Mouse (Mus musculus) right cerebral cortex, adult 18-20 months (tissue): ENCODE data around the gene Npepl1.
A peak's percentile ranks its signal among the peaks of the same experiment; 100 is the strongest.

Experiments used
- DNase-seq: peaks from one replicate; pipeline ENCODE4 v3.0.0; 2022; ENCODE audit warnings: mixed read lengths

Npepl1 gene

DNA sequence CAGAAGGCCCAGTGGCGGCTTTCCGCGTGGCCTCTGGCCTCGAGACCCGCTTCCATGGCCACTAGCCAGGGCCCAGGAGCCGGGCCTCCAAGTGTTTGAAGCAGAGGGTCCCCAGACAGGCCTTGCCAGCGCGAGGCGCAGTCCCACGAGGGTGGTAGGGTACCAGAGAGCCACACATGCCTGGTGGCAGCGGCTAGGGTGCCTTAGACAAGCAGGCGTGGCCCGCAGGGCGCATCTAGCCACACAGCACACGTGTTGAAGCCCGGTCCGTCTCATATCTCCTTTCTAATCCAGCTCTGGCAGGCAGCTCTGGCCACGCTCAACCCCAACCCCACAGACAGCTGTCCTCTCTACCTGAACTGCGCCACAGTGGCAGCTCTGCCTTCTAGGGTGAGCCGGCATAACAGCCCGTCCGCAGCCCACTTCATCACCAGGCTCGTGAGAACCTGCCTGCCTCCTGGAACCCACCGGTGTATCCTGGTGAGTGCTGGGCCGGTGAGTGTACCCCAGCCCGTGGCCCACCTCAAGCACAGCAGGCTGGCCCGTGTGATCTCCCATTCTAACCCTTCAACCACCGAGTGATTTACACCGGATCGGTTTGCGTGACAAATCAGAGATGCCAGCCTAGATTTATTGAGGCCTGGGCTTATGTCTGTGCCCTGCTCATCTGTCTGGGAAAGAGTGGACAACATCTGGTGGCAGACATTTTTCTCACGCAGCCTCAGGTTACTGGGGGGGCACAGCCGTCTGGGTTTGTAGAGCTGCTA, 817 bp downstream of the Npepl1 start:
- DNase-seq, result no peak

DNA sequence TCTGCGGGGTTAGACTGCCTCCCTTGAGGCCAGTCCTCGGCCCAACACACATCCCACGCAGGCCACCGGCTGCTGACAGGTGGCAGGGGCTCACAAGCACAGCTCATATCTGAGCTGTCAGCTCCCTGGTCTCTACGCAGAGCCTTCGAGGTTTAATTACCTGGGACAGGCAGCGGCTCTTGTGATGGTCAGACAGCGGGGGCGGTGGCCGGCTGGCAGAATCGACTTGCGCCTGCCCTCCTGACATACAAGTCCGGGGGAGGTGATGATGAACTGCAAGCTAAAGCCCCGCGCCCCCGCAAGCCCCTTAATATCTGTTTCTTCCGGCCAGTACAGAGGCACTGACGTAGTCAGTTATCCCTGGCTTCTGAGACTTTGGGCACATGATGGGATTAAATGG, 2.8 kb downstream of the Npepl1 start:
- no peak for DNase-seq

DNA sequence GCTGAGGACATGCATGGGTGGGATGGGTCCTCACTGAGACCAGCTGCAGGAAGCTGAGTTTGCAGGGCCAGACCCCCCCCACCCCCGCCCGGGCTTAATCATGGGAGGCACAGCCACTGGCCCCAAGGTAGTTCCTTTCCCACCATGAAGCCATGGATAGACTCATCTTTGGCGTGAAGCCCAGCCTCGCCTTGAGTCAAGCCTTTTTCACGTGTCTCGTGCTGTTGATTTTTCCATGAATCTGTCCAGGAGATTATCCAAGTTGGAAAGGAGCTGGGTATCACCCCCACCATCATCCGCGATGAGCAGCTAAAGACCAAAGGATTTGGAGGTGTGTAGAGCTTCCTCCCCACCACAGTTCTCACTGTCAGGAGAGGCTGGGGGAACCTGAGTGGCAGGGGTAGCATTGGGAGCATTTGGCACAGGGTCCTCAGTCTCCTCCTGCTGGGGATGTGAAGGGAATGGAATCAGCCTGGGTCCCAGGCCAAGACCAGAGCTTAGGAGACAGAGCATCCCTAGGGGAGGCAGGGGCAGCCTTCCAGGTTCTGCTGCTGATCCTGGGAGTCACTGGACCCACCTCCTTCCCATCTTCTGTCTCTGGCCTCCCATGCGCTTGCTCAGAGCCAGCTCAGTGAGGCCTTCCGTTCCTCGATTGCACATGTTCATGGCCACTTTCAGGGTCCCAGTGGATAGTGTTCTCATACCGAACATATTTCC, 4.2 kb downstream of the Npepl1 start:
- no peak for DNase-seq

DNA sequence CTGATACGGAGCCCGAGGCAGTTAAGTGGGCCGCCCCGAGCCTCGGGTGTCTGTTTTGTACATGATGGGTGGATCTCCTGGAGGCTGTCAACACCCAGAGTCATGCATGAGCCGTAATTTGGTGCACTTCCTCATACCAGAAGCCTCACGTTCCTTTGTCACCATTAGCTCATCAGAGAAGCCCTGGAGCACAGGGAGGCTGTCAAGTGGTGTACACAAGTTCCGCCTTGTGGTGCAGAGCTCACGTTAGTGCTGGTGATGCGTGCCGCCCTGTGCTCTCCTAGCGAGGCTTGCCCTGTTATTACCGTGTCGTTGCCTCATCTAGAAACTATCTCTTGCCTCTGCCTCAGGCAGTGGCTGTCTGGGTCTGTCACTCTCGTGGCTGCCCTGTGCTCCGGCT, 6.8 kb downstream of the Npepl1 start:
- no peak for DNase-seq

DNA sequence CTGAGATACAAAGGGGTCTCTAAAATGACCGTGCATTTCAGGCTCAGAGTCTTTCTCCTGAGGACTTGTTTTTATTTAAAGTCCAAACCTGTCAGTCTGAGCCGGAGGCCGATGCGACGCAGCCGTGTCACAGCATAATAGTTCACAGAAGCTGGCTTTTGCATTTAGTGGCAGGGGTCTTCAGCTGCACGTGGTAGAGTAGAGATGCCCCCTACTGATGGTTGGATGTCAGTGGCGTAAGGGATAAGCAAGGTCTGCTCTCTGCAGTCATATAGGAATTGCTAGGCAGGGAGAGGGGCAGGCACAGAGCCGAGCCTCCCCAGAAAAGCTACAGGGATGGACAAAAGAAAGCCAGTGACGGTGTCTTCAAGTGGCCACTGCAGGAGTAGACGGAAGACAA, 8.0 kb downstream of the Npepl1 start:
- no peak for DNase-seq

DNA sequence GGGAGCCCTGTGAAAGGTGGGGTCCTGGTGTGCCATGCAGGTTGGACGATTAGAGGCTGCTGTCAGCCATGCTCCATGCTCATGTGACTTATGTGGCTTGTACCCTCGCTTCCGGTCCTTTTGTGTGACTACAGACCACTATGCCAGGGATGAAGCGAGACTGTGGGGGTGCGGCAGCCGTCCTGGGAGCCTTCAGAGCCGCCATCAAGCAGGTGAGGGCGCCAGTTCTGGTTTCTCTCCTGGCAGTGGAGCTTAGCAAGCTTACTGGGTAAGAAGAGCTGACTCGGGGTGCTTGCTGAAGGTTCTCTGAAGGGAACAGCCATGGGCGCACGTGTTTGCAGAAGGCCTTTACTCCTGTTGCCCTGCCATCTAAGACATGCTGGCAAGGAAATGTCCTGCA, 9.1 kb downstream of the Npepl1 start:
- DNase-seq, result no peak

DNA sequence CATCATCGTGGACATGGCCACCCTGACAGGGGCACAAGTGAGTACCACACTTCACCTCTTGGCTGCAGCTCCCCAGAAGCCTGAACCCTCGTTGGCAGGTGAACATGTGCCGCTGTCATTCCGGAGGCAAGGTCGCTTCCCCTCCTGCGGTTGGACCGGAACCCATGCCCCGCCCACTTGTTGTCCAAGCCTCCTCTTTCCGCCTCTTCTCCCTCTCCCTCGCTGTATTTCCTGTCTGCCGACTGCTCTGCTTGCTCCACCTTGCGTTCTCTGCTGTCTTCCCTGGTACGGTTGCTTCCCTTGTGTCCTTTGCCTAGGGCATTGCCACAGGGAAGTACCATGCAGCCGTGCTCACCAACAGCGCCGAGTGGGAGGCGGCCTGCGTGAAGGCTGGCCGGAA, 10.5 kb downstream of the Npepl1 start:
- no peak for DNase-seq

DNA sequence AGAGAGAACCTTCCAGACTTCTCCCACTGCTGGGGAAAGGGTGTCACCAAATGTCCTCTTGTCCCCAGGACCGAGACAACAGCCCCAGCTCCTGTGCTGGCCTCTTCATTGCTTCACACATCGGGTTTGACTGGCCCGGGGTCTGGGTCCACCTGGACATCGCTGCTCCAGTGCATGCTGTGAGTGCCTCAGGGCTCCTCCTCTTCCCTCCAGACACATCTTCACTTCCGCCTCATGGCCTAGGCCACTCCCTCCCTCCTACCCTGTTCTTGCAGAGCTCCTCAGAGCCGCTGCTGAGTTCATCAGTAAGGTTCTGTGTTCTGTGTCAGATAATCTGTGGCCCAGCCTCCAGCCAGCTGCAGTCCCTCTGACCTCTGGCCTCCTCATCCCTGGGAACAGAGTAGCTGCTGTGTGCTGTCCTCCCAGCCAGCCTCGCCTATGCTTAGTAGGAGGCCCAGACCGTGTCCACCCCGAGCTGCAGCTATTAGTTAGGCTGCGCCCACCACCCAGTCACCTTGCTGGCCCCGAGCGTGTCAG, 11.3 kb downstream of the Npepl1 start:
- no peak for DNase-seq

DNA sequence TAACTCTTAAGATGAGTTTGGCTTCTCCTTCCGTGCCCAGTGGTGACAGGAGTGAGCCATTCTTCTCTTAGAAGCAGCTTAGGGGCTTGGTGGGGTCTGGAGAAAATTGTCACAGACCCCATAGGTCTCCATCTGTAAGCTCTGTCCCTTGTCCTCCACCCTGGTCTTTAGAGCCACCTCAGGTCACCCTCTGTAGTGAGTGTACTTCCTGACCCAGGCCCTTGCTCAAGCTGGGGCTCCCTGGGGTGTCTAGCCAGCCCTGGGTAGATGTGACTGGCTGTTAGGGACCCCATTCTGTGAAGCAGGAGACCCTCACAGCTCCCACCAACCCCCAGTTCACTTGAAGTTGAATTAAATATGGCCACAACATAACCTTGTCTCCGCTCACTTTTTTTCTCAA, 12.2 kb downstream of the Npepl1 start:
- DNase-seq, result no peak

DNA sequence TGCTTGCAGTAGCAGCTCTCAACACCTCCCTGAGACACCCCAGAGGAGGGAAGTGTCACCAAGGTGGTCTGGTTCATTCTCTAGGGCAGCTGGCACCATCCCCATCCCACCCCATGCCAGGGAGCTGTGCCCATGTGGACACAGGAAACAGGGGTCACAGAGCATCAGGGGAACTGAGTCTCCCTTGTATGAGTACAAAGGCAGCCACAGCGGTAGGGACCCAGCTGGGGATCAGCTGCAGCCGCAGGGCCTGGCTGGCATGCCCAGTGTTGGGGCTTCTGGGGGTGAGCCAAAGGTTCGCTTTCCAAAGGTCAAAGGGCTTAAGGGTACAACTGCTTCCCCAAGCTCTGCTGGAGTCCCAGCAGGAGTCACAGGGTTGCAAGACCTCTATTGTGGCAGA, 13.6 kb downstream of the Npepl1 start:
- no peak for DNase-seq

DNA sequence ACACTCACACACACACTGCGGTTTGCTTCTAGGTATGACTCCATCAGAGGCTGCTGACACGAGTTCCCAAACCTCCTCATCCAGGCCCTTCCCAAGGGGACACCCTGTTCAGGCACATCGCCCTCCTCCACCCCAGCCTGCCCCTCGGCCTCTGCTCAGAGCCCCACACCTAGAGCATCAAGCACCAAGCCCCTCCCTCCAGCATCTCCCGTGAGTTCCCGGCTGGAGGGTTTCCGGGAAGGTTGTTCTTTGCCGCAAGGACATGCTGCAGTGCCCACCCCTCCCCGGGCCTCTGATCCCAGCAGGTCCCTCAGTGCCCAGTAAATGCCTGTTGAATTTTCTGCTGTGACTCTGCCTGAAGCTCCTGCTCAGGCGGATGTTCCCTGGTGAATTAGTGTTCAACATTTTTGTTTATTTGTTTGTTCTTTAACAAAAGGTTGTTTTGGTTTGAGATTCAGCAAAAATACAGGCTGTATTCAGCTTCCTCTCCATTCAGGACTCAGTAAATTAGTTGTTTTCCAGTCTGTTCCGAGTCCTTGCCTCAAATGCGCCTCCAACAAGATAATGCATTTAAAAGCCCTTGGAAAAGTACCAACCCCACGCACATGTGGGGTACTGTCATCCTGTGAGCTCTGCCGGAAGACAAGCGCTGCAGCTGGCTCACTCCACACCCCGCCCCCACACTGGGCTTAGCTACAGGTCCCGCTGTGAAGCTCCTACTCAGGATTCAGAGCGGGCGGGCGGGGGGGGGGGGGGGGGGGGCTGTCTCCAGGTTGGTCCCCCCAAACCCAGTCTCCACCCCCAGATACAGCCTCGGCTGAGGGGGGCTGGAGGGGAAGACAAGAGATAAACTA, 16.6 kb downstream of the Npepl1 start:
- peak; percentile 90 for DNase-seq

DNA sequence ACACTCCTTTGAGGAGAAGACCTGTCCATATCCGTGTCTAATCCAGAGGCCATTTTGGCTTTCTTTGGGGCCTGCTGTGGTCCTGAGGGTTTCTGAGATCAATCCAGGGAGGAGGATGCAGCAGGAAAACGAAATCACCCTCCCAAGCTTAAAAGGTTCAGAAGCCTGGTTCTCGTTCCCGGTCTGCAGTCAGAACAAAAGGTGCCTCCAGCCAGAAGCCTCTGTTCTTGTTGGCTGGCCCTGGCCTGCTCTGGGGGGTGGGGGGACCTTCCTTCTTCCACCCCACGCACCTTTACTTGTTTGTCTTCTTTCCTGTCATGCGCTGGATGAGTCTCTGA, 17.2 kb downstream of the Npepl1 start:
- no peak for DNase-seq

DNA sequence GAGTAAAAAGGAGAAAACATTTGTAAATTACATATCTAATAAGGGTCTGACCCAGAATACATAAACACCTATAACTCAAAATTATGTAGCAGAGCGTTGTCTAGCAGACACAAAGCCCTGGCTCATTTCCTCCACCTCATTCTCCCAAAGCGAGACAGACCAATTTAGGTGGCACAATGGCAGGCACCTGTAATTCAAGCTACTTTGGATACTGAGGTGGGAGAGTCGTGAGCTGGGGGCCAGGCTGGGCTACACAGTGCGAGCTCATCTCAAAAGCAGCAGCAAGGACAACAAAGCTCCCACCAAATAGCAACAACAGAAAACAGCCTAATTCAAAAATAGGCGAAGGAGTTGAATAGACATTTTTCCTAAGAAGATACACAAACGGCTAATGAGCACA, 18.8 kb downstream of the Npepl1 start:
- DNase-seq, result no peak

DNA sequence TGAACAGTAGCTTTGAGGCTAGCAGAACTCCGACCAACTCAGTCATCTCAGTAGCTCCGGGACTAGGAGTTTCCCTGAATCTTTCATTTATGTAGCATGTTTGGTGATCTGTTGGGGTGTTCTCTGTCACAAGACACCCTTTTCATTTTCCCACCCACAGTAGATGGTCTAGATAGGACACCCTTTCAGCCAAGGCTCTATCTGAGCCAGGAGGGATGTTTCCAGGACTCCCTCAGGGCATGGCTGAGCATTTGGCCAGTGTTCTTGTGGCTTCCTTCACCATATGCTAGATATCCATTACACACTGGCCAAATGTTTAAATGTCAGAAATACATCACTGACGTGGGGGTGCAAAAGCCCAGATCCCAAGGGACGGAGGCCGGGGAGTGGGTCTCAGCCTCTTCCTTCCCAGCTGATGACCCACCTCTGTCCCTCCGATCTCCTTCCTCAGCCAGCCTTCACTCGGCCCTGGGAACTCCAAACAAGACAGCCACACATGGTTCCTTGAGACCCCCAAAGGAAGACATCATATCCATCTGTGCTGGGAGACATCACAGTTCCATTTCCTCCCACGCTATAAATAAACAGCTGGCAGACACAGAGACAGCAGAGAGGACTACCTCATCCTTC, 20.4 kb downstream of the Npepl1 start:
- DNase-seq, result no peak

DNA sequence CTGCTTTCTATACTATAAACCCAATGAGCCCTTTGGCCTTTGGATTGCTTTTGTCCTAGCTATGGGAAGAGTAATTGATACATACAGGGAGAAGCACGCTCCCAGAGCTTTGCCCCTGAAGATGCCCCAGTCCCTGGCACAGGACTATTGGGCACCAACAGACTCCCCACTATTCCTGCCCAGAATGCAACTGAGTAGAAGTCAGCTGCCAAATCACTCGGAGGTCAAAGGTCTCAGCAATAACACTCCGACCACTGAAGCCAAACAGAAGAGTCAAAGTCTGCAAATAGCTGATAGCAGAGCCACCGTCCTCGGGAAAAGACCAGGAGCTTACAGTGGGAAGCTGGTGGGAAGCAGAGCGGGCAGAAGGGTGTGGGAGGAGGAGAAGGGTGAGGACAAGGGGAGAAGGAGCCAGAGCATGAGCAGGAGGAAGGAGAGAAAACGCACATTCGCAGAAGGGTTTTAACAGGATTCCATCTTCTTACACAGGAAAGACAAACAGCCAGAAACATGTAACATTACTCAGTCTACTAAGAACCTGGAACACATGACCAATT, 22.3 kb downstream of the Npepl1 start:
- DNase-seq, result no peak

DNA sequence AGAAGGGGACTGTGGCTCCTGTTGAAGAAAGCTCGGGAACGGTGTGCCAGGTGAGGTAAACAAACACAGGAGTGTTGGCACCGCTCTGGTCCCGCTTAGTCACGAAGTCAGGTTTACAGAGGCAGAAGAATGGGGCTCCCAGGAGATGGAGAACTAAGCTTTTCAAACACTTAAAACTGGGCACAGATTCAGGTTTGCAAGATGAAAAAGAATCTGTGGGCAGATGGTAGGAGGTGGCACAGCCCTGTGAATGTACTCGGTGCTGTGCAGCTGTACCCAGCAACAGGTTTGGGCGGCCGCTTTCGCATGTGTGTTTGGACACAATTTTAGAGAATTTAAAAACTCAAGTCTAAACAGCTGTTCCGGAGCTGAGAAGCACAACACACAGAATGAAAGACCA, 48.9 kb downstream of the Npepl1 start:
- peak; percentile 79 for DNase-seq

DNA sequence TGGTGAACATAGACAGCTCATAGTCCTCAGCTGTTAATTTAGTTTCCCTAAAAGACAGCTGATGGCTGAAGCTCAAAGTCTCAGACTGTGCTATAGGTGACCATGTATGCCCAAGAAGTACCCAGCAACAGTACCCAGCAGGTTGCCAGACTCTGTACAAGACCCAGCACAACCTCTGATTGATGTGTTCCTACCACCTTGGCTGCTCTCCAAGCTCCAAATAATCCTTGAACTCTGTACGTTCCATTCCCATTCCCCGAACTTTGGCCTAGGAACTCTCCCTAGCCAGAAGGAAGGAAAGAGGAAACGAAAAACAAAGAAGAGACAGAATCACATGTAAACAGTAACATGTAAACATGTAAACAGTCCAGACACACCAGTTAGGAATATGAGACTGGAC, 50.3 kb downstream of the Npepl1 start:
- DNase-seq, result no peak
